Mouse (Mus musculus) brain, embryonic 18.5 days (tissue): Measurements from ENCODE around the gene Jup.
A peak's percentile ranks its signal among the peaks of the same experiment; 100 is the strongest.

ENCODE experiments used
- DNase-seq: peaks from one replicate; pipeline ENCODE4 v3.0.0-alpha.2; 2012; ENCODE audit warnings: low read depth, low spot score

Gene Jup

GRCm38 (mm10) chr11:100397600-100398389 lies at the start of gene Jup:
Gene Jup (minus strand): TSS chr11:100397763.
- peak; percentile 97 for DNase-seq

- no peak for DNase-seq
Measured at GRCm38 (mm10) chr11:100442625-100443024, 45.1 kb upstream of the Jup start.

- no peak for DNase-seq
Measured at GRCm38 (mm10) chr11:100441797-100442196, 44.2 kb upstream of the Jup start, which contains the start of the genes Nt5c3b and Klhl10. Gene Nt5c3b (minus strand): TSS chr11:100441808. Gene Klhl10 (plus strand): TSS chr11:100441917.

DNA sequence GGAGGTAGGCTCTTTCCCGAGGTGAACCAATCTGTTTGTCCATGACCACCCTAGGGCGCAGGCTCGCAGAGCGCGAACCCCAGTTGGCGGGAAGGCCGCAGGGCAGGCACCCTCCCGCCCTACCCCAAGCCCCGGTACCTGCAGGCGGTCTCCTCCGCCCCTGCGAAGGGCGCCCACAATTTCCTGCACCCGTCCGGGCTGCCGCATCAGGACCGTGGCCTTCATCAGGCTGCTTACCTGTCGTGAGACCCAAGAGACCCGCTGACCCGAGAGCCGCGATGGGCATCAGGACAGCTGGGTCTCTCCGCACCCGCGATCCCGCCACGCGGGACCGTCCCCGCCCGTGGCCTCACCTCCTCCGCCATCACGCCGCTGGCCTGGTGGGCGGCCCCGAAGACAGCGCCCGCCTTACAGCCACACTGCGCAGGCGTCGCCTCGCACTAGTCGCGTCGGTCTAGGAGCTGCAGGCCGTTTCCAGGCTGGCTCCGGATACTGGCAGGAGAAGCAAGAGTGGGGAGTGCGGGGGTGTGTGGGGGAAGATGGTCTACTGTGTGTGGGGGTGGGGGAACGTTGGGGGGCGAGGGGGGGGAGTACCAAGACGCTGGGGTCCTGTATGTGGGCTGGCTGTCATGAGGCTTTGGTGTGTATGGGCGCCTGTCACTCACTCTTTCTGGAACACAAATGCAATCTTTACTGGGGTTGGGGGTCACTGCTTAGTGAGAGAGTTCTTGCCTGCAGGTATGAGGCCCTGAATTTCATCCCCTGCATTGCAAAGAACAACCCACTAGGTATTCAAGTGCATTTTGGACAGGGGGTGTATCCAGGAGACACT lies 43.3 kb upstream of the Jup start:
- peak; percentile 45 for DNase-seq

GRCm38 (mm10) chr11:100437901-100438300 lies 40.3 kb upstream of the Jup start:
- DNase-seq, result no peak

GRCm38 (mm10) chr11:100435678-100436246 lies 38.2 kb upstream of the Jup start:
- DNase-seq, result no peak

DNA sequence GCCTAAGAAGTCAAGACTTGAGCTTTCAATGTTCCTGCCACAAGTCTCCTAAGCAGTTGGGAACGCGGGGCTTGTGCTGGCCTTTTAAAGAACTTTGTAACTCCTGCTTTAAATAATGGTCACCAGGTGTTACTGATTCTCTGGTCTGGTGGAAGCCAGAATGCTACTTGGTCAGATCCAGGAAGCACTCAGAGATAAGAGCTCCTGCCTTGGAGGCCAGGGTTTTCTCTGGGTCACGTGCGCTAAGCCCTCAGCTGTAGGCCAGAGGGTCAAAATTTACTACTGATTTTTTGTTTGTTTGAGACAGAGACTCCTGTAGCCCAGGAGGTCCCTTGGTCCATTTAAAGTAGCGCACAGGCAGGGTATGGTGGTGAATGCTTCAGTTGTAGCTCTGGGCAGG lies 34.4 kb upstream of the Jup start:
- DNase-seq, result no peak

DNA sequence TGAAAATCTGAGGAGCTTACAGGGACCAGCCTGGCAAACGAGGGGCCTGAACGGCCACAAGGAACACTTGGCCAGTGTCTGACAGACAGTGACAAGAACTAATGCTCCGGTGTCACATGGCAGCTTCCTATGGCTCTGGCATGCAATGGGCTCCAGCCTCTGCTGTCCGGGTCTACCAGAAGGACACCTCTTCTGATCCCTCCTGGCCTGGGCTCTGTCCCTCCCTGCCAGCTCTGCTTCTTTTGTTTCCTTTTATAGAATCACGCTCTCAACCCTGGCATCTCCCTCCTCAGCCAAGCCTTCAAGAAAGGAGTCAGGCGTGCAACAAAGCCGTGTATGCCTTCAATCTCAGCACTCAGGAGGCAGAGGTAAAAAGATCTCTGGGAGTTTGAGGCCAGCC lies 32.5 kb upstream of the Jup start:
- no peak for DNase-seq

- no peak for DNase-seq
Measured at GRCm38 (mm10) chr11:100428612-100429199, 31.1 kb upstream of the Jup start.

- no peak for DNase-seq
Measured at GRCm38 (mm10) chr11:100426820-100427219, 29.3 kb upstream of the Jup start.

DNA sequence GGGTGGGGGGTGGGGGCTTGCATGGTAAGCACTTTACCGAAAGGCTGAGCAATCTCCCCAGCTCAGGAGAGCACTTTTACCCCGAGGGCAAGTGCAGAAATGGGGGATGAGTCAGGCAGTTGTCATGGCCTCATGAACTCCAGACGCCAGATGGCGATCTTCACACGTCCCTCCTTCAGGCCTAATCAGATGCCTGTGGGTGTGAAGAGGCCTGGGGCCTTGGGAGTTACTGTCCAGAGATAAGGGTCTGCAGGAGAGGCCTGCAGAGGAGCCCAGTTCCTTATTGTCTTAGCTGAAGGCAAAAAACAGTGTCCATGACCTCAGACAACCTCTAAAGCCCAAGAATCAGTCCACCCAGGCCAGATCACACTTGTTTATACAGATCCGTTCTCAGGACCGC lies 28.3 kb upstream of the Jup start:
- DNase-seq, result no peak

DNA sequence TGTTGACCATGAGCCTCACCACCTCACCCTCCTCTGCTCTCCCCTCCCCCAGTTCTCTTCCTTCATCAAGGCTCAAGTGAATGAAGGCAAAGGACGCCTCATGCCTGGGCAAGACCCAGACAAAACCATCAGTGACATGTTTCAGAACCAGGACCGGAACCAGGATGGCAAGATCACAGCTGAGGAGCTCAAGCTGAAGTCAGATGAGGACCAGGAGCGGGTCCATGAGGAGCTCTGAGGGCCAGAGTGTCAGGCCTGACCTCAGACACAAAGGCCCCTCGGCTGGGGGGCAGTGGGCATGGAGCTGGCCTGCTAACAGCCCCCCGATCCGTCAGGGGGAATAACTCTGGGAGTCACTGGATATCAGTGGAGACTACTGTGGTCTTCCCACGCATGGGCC lies 26.3 kb upstream of the Jup start:
- DNase-seq, result no peak

- no peak for DNase-seq
Measured at GRCm38 (mm10) chr11:100421537-100421936, 24.0 kb upstream of the Jup start.

DNA sequence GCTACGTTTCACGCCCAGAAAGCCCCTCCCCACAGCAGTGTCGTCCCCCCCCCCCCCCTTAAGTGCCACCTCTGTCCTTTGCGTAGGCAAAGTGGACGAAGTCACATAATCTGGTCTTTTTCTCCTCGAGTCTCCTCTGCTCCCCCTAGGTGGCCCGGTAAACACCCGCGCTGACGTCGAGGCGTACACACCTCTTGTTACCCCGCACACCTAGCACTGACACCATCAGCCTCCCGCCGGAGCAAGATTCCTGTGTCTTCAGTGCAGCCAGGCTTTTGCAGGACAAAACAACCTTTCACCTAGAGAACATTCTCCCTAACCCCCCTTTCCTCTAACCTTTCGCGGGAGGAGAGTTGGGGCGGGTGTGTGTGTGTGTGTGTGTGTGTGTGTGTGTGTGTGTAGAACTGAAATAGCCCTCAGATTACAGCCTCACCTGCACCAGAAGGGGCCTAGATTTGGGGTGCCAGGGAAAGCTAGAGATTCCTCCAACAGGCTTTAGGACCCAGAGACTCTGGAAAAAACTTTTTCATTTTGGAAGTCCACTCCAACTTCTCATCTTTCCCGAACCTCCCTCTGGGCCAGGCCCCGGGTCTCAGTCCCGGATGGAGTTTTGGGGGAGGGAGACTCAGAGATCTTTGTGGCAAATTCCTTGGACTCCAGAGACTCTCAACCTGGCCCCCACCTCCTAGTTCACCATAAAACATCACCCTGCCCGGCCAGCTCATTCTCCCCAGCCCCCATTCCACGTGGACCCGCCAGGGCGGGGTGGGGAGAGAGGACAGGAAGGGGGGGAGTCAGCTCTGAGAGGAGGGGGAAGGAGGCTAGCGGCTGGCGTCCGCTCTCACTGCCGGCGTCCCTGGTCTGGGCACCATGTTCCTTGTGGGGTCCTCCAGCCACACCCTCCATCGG lies 17.6 kb upstream of the Jup start, which contains the start of gene Fkbp10:
TSS of gene Fkbp10 (plus strand) at position 784 of the 909 bp plus-strand sequence.
- no peak for DNase-seq

DNA sequence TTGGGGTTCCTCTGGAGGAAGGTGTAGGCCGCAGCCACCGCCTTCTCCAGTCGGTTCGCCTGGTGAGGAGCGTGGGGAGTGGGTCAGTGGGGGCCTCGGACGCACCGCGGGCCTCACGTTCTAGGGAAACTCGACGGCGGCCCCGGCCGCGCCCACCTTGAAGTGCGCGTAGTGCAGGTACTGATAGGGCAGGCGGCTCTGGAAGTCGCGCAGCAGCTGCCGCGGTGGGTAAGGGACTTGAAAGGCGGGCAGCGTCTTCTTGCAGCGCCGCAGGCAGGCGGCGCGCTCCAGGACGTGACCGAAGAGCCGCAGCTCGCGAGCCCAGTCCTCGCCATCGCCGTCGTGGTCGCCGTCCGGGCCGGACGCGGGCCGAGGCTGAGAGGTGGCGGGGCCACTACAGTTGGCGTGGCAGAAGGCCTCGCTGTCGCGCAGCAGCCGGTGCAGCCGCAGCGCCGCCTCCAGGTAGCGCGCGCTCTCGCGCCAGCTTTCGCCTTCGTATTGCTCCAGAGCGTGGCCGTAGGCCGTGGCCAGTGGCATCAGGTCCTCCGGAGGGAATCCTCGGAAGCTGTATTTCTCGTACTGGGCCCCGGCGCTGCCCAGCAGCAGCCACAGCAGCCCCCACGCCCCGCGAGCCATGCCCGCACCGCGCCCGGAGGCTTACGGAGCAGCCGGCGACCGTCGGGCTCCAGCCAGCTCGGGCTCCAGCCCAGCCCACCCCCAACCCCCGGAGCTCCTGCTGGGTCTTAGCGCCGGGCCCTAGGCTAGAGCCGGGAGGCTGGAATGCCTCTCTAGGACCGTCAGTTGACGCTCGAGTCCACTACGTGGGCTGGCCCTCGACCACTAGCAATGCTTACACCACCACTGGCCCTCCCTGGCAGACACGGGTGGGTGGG lies 16.7 kb upstream of the Jup start, which contains the start of gene P3h4:
TSS of gene P3h4 (minus strand) at position 816 of the 893 bp plus-strand sequence.
- no peak for DNase-seq

DNA sequence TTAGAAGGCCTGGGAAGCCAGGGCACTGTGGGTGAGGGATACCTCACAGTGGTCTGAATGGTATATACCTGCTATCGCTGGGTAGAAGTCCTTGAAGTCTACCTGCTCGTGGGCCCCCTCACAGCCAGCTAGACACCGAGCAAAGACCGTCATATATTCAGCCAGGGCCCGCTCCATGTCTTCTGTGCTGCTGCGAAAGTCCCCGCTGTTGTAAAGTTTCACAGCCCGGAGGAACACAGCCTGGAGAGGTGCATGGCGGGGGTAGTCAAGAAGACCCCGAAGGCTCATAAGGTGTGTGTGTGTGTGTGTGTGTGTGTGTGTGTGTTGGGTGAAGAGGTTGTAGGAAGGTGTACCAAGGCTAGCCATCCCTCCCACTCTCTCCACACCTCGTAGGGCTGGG lies 16.0 kb upstream of the Jup start:
- DNase-seq, result no peak

GRCm38 (mm10) chr11:100411736-100412135 lies 14.2 kb upstream of the Jup start:
- no peak for DNase-seq

GRCm38 (mm10) chr11:100409686-100410085 lies 12.1 kb upstream of the Jup start:
- no peak for DNase-seq

- DNase-seq, result no peak
Measured at GRCm38 (mm10) chr11:100408835-100409462, 11.4 kb upstream of the Jup start.
